Mouse (Mus musculus): ENCODE data around the gene Mrgprf.

DNA sequence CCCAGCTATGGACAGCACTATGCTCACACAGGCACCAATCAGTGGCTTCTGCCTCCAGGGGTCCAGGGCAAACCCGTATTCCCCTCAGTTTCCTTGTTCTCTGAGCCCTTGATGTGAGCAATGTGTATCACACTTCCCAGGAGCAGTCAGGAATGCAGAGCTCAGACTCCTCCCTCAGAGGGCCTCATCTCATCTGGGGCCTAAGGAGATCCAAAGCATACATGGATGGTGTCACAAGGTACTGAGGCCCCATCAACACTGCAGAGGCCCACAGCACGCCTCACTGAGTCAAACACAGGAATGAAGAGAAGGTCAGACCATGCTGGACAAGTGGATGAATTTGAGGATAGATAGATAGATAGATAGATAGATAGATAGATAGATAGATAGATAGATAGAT, 7.9 kb upstream of the Mrgprf start:
- TF ChIP-seq CTCF (IDR thresholded peaks at IDR 0.05; ENCODE audit: insufficient read depth, low read depth, low read length) (no peak), POLR2A (IDR thresholded peaks at IDR 0.05; ENCODE audit: insufficient read depth, low read depth, low read length) (no peak)

Measured in olfactory bulb, adult 2 months (tissue).